Mouse (Mus musculus): ENCODE measurements around the gene Neo1. TPM values are rescaled to one million over a fixed set of nuclear protein-coding genes. Genes with fewer than 3 reads are reported as not detected.

Neo1 gene
- 34.5 TPM for polyA plus RNA-seq (2014; fragmentation: Illumina TruSeq; extraction: RNeasy Lipid Tissue Mini Kit (QIAGEN cat#74804); ENCODE audit: low read depth, low replicate concordance)

GRCm38 (mm10) chr9:59036159-59036731, at the start of gene Neo1:
TSS of gene Neo1 (minus strand) at chr9:59036441.

Other genes with a start within 250 kb of the Neo1 start
- gene Hcn4, start 213.0 kb downstream of the Neo1 start, polyA plus RNA-seq (2014; fragmentation: Illumina TruSeq; extraction: RNeasy Lipid Tissue Mini Kit (QIAGEN cat#74804); ENCODE audit: low read depth, low replicate concordance) = not detected